In the genomic region with DNA sequence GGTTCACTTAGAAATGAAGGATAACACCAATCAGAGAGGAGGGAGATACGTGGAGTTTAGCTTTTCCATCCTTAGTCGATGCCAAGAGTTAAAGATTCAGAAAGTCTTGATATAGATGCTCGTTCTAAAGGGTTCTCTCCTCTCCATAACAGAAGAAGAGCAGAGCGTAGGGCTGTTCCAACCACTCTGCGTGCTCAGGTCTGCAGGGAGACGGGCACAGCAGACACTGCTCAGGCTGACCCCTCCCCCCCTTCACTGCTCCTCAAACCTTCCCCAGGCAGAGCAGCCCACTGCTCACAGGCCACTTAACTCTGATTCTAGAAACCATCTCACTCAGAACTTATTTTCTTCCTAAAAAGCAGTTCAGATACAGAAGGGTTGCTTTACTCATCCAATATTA, we compare ENCODE assay signal across 20 mouse cellular contexts.
"Had no signal": no experiment of that assay in that cellular context is flagged by ENCODE, and none has a peak within 500 bp of the region (broad histone marks: within the 10 kb centered on the region; RNA-seq: fewer than 3 reads in every experiment).

No protein-coding gene starts in this region.

- H3K27ac ChIP-seq: liver, embryonic 15.5 days; lung, embryonic 15.5 days; macrophage; midbrain, embryonic 13.5 days; midbrain, embryonic 15.5 days; neural tube, embryonic 13.5 days; neural tube, embryonic 15.5 days had no signal

- DNase-seq: liver, postnatal 0 days; lung, adult 2 months; lung, postnatal 14 days; lung, postnatal 36 days; retina, postnatal 1 day; right cerebral cortex, adult 18-20 months; right cerebral cortex, postnatal 25 days; right cerebral cortex, postnatal 4 days; spleen, adult 18-20 months; thymus, adult 18-20 months; thymus, postnatal 14 days had no signal

- H3K4me1 ChIP-seq: midbrain, embryonic 15.5 days had no signal

- H3K27me3 ChIP-seq: lung, embryonic 15.5 days; midbrain, embryonic 13.5 days; midbrain, embryonic 15.5 days; neural tube, embryonic 15.5 days had no signal

- ATAC-seq: liver, postnatal 0 days; lung, postnatal 0 days; midbrain, embryonic 13.5 days; midbrain, embryonic 15.5 days had no signal

- H3K36me3 ChIP-seq: liver, embryonic 15.5 days; lung, embryonic 15.5 days; midbrain, embryonic 13.5 days; midbrain, embryonic 15.5 days; neural tube, embryonic 13.5 days; neural tube, embryonic 15.5 days had no signal

- H3K4me3 ChIP-seq: liver, embryonic 15.5 days; lung, embryonic 15.5 days; megakaryocyte, embryonic 14.5 days; midbrain, embryonic 13.5 days; midbrain, embryonic 15.5 days; neural tube, embryonic 13.5 days; neural tube, embryonic 15.5 days had no signal

- H3K9me3 ChIP-seq: liver, embryonic 15.5 days; lung, embryonic 15.5 days; megakaryocyte, embryonic 14.5 days; midbrain, embryonic 13.5 days; midbrain, embryonic 15.5 days; neural tube, embryonic 13.5 days; neural tube, embryonic 15.5 days had no signal
